Mouse (Mus musculus) left cerebral cortex, adult 8-10 months (tissue): ENCODE results near the gene Naip5. TPM values are rescaled to one million over a fixed set of nuclear protein-coding genes. Genes with fewer than 3 reads are reported as not detected.

Experiments
- total RNA-seq, 4 experiments: library from RNA; stranded (reverse); gene quantifications; 2 replicates each; pipeline ENCODE4 v1.2.4; 2022

The Naip5 gene
- total RNA-seq, 4 experiments from 2014 or later, result 0.23 to 1.5 (median 0.70) TPM

Other genes with a start within 250 kb of the Naip5 start
- 10 to 100 TPM; 26.6 to 30.7 (median 29.1) TPM for gene Mccc2, start 230.7 kb downstream of the Naip5 start, total RNA-seq
- 10 to 100 TPM; 38.4 to 41.8 (median 39.3) TPM for gene Bdp1, start 142.3 kb downstream of the Naip5 start, total RNA-seq
- gene Serf1, start 138.3 kb downstream of the Naip5 start, total RNA-seq, result 10 to 100 TPM in 2 of 4 experiments, 1 to 10 TPM in 2; 8.7 to 16.7 (median 13.0) TPM
- 10 to 100 TPM; 33.8 to 44.4 (median 38.6) TPM for gene Smn1, start 121.5 kb downstream of the Naip5 start, total RNA-seq
- 1 to 10 TPM in 2 of 4 experiments, under 1 TPM in 2; 0.53 to 2.4 (median 1.1) TPM for gene Naip2, start 44.2 kb downstream of the Naip5 start, total RNA-seq
- gene Naip6, start 71.4 kb upstream of the Naip5 start, total RNA-seq, result under 1 TPM; 0.26 to 0.95 (median 0.55) TPM
- gene Naip1, start 206.5 kb upstream of the Naip5 start, total RNA-seq, result under 1 TPM; 0.11 to 0.23 (median 0.15) TPM
- 10 to 100 TPM; 35.2 to 43.7 (median 40.5) TPM for gene Gtf2h2, start 246.3 kb upstream of the Naip5 start, total RNA-seq